Mouse (Mus musculus) stomach, embryonic 16.5 days (tissue): Measurements from ENCODE around the gene Tmtc1. TPM values are rescaled to one million over a fixed set of nuclear protein-coding genes. Genes with fewer than 3 reads are reported as not detected.

Source experiments
- ATAC-seq: fragments of 200-750 bp; cut with Nextera tagmentation; 2 replicates; pipeline ENCODE4 v1.8.0; 2017; ENCODE audit warnings: moderate number of reproducible peaks, moderate TSS enrichment; ENCODE audit not compliant: insufficient read depth, low FRiP score
- H3K27ac ChIP-seq: fragments of 300-500 bp; sonication (generic); 2 replicates; pipeline ENCODE4 v1.5.1; 2014; ENCODE audit warnings: low read length
- H3K27me3 ChIP-seq: fragments of 300-500 bp; sonication (generic); 2 replicates; pipeline ENCODE4 v1.6.1; 2014; ENCODE audit warnings: low read length, control low read depth, mixed read lengths; ENCODE audit not compliant: control insufficient read depth, insufficient read depth
- H3K36me3 ChIP-seq: fragments of 300-500 bp; sonication (generic); 2 replicates; pipeline ENCODE4 v1.6.1; 2014; ENCODE audit warnings: low read length; ENCODE audit not compliant: control insufficient read depth, insufficient read depth
- H3K4me1 ChIP-seq: fragments of 300-500 bp; sonication (generic); 2 replicates; pipeline ENCODE4 v1.6.1; 2014; ENCODE audit warnings: low read length, control low read depth, mixed read lengths; ENCODE audit not compliant: control insufficient read depth, insufficient read depth
- H3K4me2 ChIP-seq: fragments of 300-500 bp; sonication (generic); 2 replicates; pipeline ENCODE4 v1.6.1; 2014; ENCODE audit warnings: low read depth, low read length, mixed read lengths
- H3K4me3 ChIP-seq: fragments of 300-500 bp; sonication (generic); replicated peaks from 2 replicates; pipeline ENCODE4 v1.5.1; 2014; ENCODE audit warnings: mild to moderate bottlenecking, low read length
- H3K9ac ChIP-seq: fragments of 300-500 bp; sonication (generic); 2 replicates; pipeline ENCODE4 v1.6.1; 2014; ENCODE audit warnings: low read length
- H3K9me3 ChIP-seq: fragments of 300-500 bp; sonication (generic); replicated peaks from 2 replicates; pipeline ENCODE4 v1.6.1; 2016; ENCODE audit warnings: low read length, control low read depth; ENCODE audit not compliant: control insufficient read depth
- WGBS: fragments of 180-500 bp; shearing (Covaris S2); extraction: QIAGEN DNeasy Blood & Tissue Kit; methylation state at CpG from one replicate; pipeline ENCODE4 v1.1.7; 2014; 5-methylcytosine and 5-hydroxymethylcytosine counted together
- polyA plus RNA-seq: library from polyadenylated mRNA; unstranded; fragments of >200 nt; fragmentation: Nextera tagmentation; extraction: Ambion mirVana; gene quantifications from 2 replicates; pipeline ENCODE4 v1.2.1, GENCODE M21; 2015

Tmtc1 gene
- polyA plus RNA-seq, 1 experiment from 2014 or later, result 1.6 TPM

DNA sequence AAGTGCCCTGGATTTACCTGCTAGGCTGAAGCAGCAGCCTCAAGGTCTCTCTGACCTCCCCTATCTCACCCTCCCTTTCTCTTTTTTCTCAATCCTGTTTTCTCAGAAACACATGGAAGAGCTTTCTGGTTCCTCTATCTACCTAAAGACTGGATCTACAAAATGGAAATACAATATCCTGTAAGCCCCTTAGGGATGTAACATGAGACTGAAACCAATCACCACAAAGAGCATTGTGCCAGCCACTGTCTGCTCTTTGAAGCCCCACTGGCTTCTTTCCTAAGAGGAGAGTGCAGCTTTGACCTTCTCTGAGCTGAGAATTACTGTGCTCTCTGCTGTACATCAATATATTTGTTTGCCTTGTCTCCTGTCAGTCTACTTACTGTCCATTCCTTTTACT lies 147.8 kb downstream of the Tmtc1 start:
- no peak for ATAC-seq

DNA sequence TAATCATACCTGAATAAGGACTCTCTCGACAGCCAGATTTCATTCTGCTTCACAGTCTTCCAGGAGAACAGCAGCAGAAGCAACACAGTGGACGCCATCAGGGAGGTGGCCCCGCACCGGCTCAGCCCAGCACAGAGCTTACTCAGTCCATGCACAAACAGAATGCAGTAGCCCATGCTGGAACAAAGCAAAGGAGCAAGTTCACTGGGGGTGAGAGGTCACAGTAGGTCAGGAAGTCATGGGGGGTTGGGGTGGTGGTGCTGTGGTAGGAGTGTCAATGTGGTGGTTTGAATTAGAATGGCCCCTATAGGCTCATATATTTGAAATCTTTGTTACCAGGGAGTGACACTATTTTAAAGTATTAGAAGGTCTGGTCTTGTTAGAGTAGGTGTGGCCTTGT lies 149.7 kb downstream of the Tmtc1 start:
- no peaks in the 10 kb centered on the region for H3K9me3 ChIP-seq
- WGBS, result 68% methylated on average over 4 of the region's 4 CpGs
- no peak overlapping the region for H3K27ac ChIP-seq
- no peak overlapping the region for H3K4me2 ChIP-seq
- no peaks in the 10 kb centered on the region for H3K4me1 ChIP-seq
- no peak overlapping the region for H3K9ac ChIP-seq
- H3K27me3 ChIP-seq, result no peaks in the 10 kb centered on the region
- H3K36me3 ChIP-seq, result no peaks in the 10 kb centered on the region
- no peak overlapping the region for H3K4me3 ChIP-seq
- no peak for ATAC-seq

More for the DNA sequence above, 147.8 kb downstream of the Tmtc1 start:
- no peak overlapping the region for H3K4me3 ChIP-seq
- no peaks in the 10 kb centered on the region for H3K4me1 ChIP-seq
- no peaks in the 10 kb centered on the region for H3K27me3 ChIP-seq
- no peaks in the 10 kb centered on the region for H3K36me3 ChIP-seq
- no peak overlapping the region for H3K4me2 ChIP-seq
- H3K9me3 ChIP-seq, result no peaks in the 10 kb centered on the region
- no peak overlapping the region for H3K9ac ChIP-seq
- no peak overlapping the region for H3K27ac ChIP-seq

DNA sequence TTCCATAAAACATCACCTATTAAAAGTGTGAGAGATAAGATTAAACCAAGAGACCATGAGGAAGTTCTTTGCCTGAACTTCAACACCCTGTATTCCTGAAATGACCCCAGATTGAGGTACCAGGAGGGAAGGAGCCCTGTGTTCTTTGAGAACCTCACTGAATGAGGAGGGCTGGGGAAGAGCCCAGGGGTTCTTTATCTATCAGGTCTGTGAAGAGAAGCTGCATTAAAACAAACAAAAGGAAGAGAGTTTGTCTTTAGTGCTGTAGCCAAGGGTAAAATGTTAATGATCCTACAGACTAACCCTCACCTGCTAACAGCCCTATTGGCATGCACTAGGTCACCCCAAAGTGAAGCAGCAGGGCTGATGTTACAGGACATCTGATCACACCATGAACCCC lies 153.3 kb downstream of the Tmtc1 start:
- Histone ChIP-seq H3K9ac (no peak overlapping the region), H3K27me3 (no peaks in the 10 kb centered on the region), H3K4me3 (no peak overlapping the region), H3K27ac (no peak overlapping the region), H3K4me2 (no peak overlapping the region), H3K4me1 (no peaks in the 10 kb centered on the region), H3K9me3 (no peaks in the 10 kb centered on the region), H3K36me3 (no peaks in the 10 kb centered on the region)
- no peak for ATAC-seq

DNA sequence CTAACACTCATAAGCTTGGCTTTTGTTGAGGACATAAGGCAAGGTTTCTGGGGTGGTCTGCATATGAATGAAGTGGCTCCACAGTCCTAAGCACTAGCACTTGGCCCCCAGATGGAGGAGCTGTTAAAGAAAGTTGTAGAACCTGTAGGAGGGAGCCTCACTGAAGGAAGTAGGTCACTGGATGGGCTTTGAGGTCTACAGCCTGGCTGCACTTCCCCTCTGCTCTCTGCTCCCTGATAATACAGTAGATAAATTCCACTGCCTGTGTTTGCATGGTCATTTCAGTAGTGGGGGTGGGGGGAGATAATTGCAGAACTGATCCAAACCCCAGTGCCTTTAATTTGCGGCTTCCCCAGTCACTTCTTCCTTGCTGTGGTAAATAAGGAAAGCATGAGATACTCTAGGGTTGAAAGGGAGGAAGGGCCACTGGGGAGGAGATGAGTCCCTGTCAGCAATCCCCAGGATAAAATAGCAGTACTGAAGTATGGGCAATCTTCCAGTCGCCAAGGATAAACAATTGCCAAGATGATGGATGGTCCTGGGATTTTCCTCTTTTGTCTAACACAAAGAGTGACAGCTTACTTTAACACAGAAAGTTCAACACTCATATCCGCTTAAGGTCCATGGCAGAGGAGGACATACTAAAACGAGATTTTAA lies 160.8 kb downstream of the Tmtc1 start:
- Histone ChIP-seq H3K36me3 (no peaks in the 10 kb centered on the region), H3K9ac (no peak overlapping the region), H3K27ac (no peak overlapping the region; the same call in 1 of the 2 replicates), H3K9me3 (no peaks in the 10 kb centered on the region), H3K27me3 (no peaks in the 10 kb centered on the region), H3K4me2 (no peak overlapping the region), H3K4me1 (peaks cover 7% of the 10 kb centered on the region; the same call in 1 of the 2 replicates), H3K4me3 (no peak overlapping the region)
- WGBS, result 21% methylated on average over 4 of the region's 4 CpGs
- ATAC-seq, result no peak

DNA sequence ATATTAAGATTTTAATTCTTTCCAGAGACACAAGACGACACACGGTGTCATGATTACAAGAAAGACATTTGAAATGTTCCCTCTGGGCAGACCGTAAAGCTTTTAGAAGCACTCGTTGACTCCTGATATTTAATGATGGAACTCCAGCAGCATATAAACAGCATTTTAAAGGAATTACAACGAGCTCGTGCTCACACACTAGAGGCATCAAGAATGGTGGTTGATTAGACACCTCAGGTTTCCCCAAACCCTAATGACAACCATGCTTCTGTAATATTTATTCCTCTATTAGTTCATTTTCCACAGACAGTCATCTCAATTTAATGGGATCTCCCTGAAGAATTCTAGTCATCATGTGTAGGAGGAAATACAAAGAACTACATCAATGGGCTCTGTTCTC lies 164.9 kb downstream of the Tmtc1 start:
- no peak for ATAC-seq
- H3K4me1 ChIP-seq, result peaks cover 7% of the 10 kb centered on the region; the same call in 1 of the 2 replicates
- WGBS, result 50% methylated on average over 6 of the region's 6 CpGs
- H3K36me3 ChIP-seq, result no peaks in the 10 kb centered on the region
- H3K9ac ChIP-seq, result no peak overlapping the region
- H3K4me3 ChIP-seq, result no peak overlapping the region
- no peaks in the 10 kb centered on the region for H3K27me3 ChIP-seq
- no peak overlapping the region for H3K4me2 ChIP-seq
- no peaks in the 10 kb centered on the region for H3K9me3 ChIP-seq
- H3K27ac ChIP-seq, result 0 out of 2 replicates have a peak overlapping the region, but pooled peaks have one; percentile 27

DNA sequence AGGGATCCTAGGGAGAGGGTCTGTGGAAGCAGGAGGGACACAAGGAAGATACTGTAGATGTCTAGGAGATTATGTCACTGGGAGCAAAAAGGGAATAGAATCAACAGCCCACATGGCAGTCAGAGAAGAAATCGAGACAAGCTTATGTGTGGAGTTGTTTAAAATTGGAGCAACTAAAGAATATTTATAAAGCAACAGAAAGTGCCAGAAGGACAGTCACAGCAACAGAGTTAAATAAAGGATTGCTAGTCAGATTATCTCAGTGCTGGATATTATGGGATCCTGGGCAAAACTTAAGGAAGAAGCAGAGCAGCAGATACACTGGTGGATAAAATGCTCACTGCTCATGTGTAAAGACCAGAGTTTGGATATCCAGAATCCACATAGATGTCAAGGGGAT lies 167.8 kb downstream of the Tmtc1 start:
- no peak overlapping the region for H3K27ac ChIP-seq
- H3K4me1 ChIP-seq, result no peaks in the 10 kb centered on the region
- H3K27me3 ChIP-seq, result no peaks in the 10 kb centered on the region
- H3K4me2 ChIP-seq, result no peak overlapping the region
- H3K36me3 ChIP-seq, result no peaks in the 10 kb centered on the region
- ATAC-seq, result no peak
- H3K9ac ChIP-seq, result no peak overlapping the region
- H3K9me3 ChIP-seq, result no peaks in the 10 kb centered on the region
- WGBS, result 66% methylated on average over 1 of the region's 1 CpGs
- no peak overlapping the region for H3K4me3 ChIP-seq

DNA sequence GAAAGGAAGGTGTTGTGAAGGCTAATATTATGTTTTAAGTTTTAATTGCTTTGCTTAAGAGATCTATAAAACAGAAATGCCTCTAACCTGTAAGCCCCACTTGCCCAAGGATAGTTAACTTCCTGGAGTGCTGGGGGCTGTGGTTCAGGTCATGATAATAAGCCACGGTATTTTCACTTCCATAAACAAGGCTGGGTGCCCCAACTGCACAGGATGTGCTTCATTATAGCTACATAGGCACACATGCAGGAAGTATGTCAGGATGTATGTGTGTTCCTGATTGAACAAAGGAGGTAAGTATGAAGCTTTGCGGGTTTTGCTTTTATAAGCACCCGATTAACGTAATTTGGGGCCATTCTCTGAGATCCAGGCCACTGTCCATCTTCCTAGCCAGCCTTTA lies 169.1 kb downstream of the Tmtc1 start:
- Histone ChIP-seq H3K27me3 (no peaks in the 10 kb centered on the region), H3K4me2 (no peak overlapping the region), H3K9ac (no peak overlapping the region), H3K36me3 (no peaks in the 10 kb centered on the region), H3K4me3 (no peak overlapping the region), H3K9me3 (no peaks in the 10 kb centered on the region), H3K4me1 (no peaks in the 10 kb centered on the region), H3K27ac (no peak overlapping the region)
- no peak for ATAC-seq
- 79% methylated on average over 4 of the region's 4 CpGs for WGBS

DNA sequence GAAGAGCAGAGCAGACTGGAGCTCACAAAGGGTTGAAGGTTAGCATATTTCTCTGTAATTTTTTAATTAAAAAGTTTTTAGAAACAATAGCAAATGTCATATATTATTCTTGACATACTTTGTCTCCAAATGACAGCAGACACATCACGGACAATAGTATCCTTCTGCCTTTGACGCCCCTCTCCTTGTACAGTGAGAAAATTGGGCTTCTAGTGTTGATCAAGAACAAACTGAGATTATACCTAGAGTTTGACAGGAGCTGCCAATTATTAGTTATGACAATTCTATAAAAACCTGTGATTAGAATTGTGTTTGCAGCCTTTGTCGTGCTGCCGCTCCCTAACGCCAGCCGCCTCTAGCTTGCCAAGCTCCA lies 183.5 kb downstream of the Tmtc1 start:
- H3K4me3 ChIP-seq, result no peak overlapping the region
- H3K36me3 ChIP-seq, result no peaks in the 10 kb centered on the region
- H3K9ac ChIP-seq, result no peak overlapping the region
- no peak for ATAC-seq
- no peak overlapping the region for H3K27ac ChIP-seq
- H3K4me2 ChIP-seq, result no peak overlapping the region
- no peaks in the 10 kb centered on the region for H3K9me3 ChIP-seq
- 84% methylated on average over 6 of the region's 6 CpGs for WGBS
- peaks cover 6% of the 10 kb centered on the region for H3K4me1 ChIP-seq
- H3K27me3 ChIP-seq, result no peaks in the 10 kb centered on the region

DNA sequence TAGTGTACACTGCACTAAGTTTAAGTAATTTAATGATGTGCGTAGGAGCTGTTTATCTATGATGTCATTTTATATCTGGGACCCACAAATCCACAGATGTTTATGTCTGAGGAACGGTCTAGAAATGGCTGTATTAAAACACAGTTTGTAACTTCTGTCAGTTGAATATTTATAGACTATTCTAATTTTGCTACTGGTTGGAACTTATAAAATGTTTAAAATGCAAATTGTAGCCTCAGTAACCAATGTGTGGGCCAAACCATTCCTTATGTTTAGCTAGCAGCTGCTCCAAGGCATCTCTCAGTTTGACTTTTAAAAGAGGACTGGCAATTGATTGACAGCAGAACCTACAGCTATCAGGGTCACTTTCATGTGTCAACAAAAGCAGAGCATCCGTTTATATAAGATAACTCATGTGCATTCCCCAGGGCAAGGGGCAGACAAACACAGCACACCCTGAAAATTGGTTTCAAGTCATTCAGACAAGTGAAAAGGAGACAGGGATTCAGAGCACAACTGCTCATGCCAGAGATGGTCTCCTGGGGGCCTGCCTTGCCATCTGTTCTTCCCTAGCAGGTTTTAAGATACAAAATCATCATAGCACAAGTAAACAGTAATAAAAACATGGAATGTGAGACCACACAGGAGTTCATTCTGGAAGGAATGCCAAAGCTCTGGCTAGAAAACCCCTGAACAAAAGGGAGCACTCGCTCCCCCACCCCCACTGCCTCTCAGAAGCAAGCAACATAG lies 184.0 kb downstream of the Tmtc1 start:
- Histone ChIP-seq H3K4me1 (peaks cover 8% of the 10 kb centered on the region), H3K27me3 (no peaks in the 10 kb centered on the region), H3K9ac (no peak overlapping the region), H3K36me3 (no peaks in the 10 kb centered on the region), H3K27ac (no peak overlapping the region), H3K4me2 (no peak overlapping the region), H3K4me3 (no peak overlapping the region), H3K9me3 (no peaks in the 10 kb centered on the region)
- ATAC-seq, result no peak
- WGBS, result 42% methylated on average over 4 of the region's 4 CpGs
